Mouse (Mus musculus) liver, postnatal 0 days (tissue): Measurements from ENCODE around the gene Tmem222.

Experiments
- CTCF ChIP-seq: sonication (generic); IDR thresholded peaks from 2 replicates; pipeline ENCODE4 v1.5.1; 2016; ENCODE audit warnings: antibody characterized with exemption, low read depth
- EP300 ChIP-seq: IDR thresholded peaks from 2 replicates; pipeline ENCODE4 v1.6.1; 2016; ENCODE audit warnings: antibody characterized with exemption, low read depth, mild to moderate bottlenecking

- no peak for TF ChIP-seq CTCF
- TF ChIP-seq EP300 = no peak
Observed at GRCm38 (mm10) chr4:133300421-133300820, 22.8 kb upstream of the Tmem222 start.
